Mouse (Mus musculus): ENCODE measurements at regions not wholly inside any gene's neighbourhood (a gene's known extent, or its start where the extent isn't known, plus 50 kb on each side); places are given as distances from the start of the nearest gene placed in this dataset.

DNA sequence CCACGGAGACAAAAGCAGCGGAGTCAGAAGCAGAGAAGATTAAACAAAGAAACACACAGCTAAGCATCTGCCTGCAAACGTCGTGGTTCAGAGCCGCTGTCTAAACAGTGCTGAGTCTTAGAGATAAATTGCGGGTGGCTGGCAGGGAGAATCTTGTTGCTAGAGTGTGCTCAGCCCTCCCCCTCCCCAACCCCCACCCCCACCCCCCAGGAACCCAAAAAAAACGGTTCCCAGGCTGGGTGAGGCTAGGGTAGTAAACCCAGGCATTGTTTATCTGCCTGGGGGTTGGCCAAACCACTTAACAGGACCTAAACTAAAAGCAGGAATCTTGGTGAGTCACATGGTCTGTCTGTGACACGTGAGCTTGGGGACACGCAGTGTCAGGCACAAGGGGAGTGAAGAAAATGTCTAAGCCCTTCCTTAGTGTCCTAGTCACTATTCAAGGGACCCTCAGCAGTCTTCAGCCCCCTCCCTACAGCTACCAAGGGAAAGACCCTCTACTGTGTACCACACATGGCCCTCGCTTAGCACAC, 120.8 kb upstream of the Hdac4 start:
- TF ChIP-seq CTCF (IDR thresholded peaks at IDR 0.05; ENCODE audit: low read depth) (no peak), EP300 (optimal IDR thresholded peaks at IDR 0.05) (no peak)
